Mouse (Mus musculus): ENCODE measurements around the gene Ppp2ca. TPM values are rescaled to one million over a fixed set of nuclear protein-coding genes. Genes with fewer than 3 reads are reported as not detected.
"Not testable (repeated sequence)": the region's sequence is repeated elsewhere in the genome, so short reads cannot be mapped to it uniquely, and the experiment has no call there.

Gene Ppp2ca
- polyA plus RNA-seq, 1 experiment from 2014 or later, result 143 TPM

GRCm38 (mm10) chr11:52124468-52124867 is 26.0 kb downstream of the Ppp2ca start:
- Histone ChIP-seq H3K9me3 (no peaks in the 10 kb centered on the region), H3K36me3 (peaks cover 57% of the 10 kb centered on the region), H3K4me1 (no peaks in the 10 kb centered on the region), H3K4me2 (replicated peaks) (no peak overlapping the region), H3K27ac (no peak overlapping the region), H3K27me3 (replicated peaks) (no peaks in the 10 kb centered on the region), H3K4me3 (no peak overlapping the region), H3K9ac (no peak overlapping the region)
- ATAC-seq (ENCODE audit: low FRiP score, low read depth), result no peak
- WGBS, result 93% methylated on average over 4 of the region's 4 CpGs

- Histone ChIP-seq H3K4me2 (replicated peaks) (no peak overlapping the region), H3K27me3 (replicated peaks) (no peaks in the 10 kb centered on the region), H3K4me3 (no peak overlapping the region), H3K4me1 (no peaks in the 10 kb centered on the region), H3K36me3 (peaks cover 33% of the 10 kb centered on the region), H3K9ac (no peak overlapping the region), H3K27ac (no peak overlapping the region), H3K9me3 (no peaks in the 10 kb centered on the region)
- WGBS, result 68% methylated on average over 3 of the region's 3 CpGs
- no peak for ATAC-seq (ENCODE audit: low FRiP score, low read depth)
Observed at GRCm38 (mm10) chr11:52127169-52127568, 28.7 kb downstream of the Ppp2ca start.

- ATAC-seq (ENCODE audit: low FRiP score, low read depth), result no peak
- H3K9me3 ChIP-seq, result no peaks in the 10 kb centered on the region
- no peak overlapping the region for H3K4me2 ChIP-seq (replicated peaks)
- H3K4me3 ChIP-seq, result no peak overlapping the region
- 80% methylated on average over 5 of the region's 5 CpGs for WGBS
- no peaks in the 10 kb centered on the region for H3K27me3 ChIP-seq (replicated peaks)
- no peak overlapping the region for H3K27ac ChIP-seq
- H3K9ac ChIP-seq, result no peak overlapping the region
- H3K36me3 ChIP-seq, result peaks cover 27% of the 10 kb centered on the region
- H3K4me1 ChIP-seq, result no peaks in the 10 kb centered on the region
Observed at GRCm38 (mm10) chr11:52127760-52128159, 29.3 kb downstream of the Ppp2ca start.

GRCm38 (mm10) chr11:52128316-52129061 is 30.0 kb downstream of the Ppp2ca start:
- Histone ChIP-seq H3K27ac (no peak overlapping the region), H3K4me1 (no peaks in the 10 kb centered on the region), H3K9me3 (no peaks in the 10 kb centered on the region), H3K4me2 (replicated peaks) (no peak overlapping the region), H3K9ac (no peak overlapping the region), H3K4me3 (no peak overlapping the region), H3K27me3 (replicated peaks) (no peaks in the 10 kb centered on the region), H3K36me3 (peaks cover 22% of the 10 kb centered on the region)
- ATAC-seq (ENCODE audit: low FRiP score, low read depth), result no peak
- WGBS, result 67% methylated on average over 5 of the region's 5 CpGs

- Histone ChIP-seq H3K36me3 (peaks cover 16% of the 10 kb centered on the region), H3K27me3 (replicated peaks) (no peaks in the 10 kb centered on the region), H3K9ac (no peak overlapping the region), H3K9me3 (no peaks in the 10 kb centered on the region), H3K4me3 (no peak overlapping the region), H3K27ac (no peak overlapping the region), H3K4me2 (replicated peaks) (no peak overlapping the region), H3K4me1 (no peaks in the 10 kb centered on the region)
- ATAC-seq (ENCODE audit: low FRiP score, low read depth), result no peak
- 36% methylated on average over 3 of the region's 3 CpGs for WGBS
Observed at GRCm38 (mm10) chr11:52129171-52129570, 30.7 kb downstream of the Ppp2ca start.

GRCm38 (mm10) chr11:52129621-52130450 is 31.4 kb downstream of the Ppp2ca start:
- Histone ChIP-seq H3K4me2 (replicated peaks) (no peak overlapping the region), H3K36me3 (peaks cover 10% of the 10 kb centered on the region), H3K4me1 (no peaks in the 10 kb centered on the region), H3K9me3 (no peaks in the 10 kb centered on the region), H3K4me3 (no peak overlapping the region), H3K27ac (no peak overlapping the region), H3K27me3 (replicated peaks) (no peaks in the 10 kb centered on the region), H3K9ac (no peak overlapping the region)
- 79% methylated on average over 10 of the region's 10 CpGs for WGBS
- no peak for ATAC-seq (ENCODE audit: low FRiP score, low read depth)

- ATAC-seq (ENCODE audit: low FRiP score, low read depth), result no peak
- H3K4me3 ChIP-seq, result no peak overlapping the region
- no peak overlapping the region for H3K27ac ChIP-seq
- H3K4me2 ChIP-seq (replicated peaks), result no peak overlapping the region
- H3K36me3 ChIP-seq, result peaks cover 3% of the 10 kb centered on the region; the same call in 1 of the 2 replicates
- H3K9me3 ChIP-seq, result peaks cover 4% of the 10 kb centered on the region
- no peaks in the 10 kb centered on the region for H3K27me3 ChIP-seq (replicated peaks)
- WGBS, result 83% methylated on average over 7 of the region's 7 CpGs
- no peak overlapping the region for H3K9ac ChIP-seq
- no peaks in the 10 kb centered on the region for H3K4me1 ChIP-seq
Observed at GRCm38 (mm10) chr11:52130451-52131068, 32.1 kb downstream of the Ppp2ca start.

GRCm38 (mm10) chr11:52143675-52144074 is 45.2 kb downstream of the Ppp2ca start:
- H3K4me2 ChIP-seq (replicated peaks); H3K27me3 ChIP-seq (replicated peaks); H3K27ac ChIP-seq; H3K4me3 ChIP-seq; H3K9ac ChIP-seq; H3K4me1 ChIP-seq; H3K9me3 ChIP-seq; H3K36me3 ChIP-seq; ATAC-seq (ENCODE audit: low FRiP score, low read depth): not testable (repeated sequence)
- WGBS, result 46% methylated on average over 4 of the region's 4 CpGs

GRCm38 (mm10) chr11:52145428-52145827 is 46.9 kb downstream of the Ppp2ca start, which contains the start of gene Olfr1373:
TSS of gene Olfr1373 (minus strand) at chr11:52145528.
- not testable (repeated sequence) for H3K27ac ChIP-seq; H3K4me1 ChIP-seq; H3K4me3 ChIP-seq; H3K9ac ChIP-seq; H3K9me3 ChIP-seq; H3K4me2 ChIP-seq (replicated peaks); H3K27me3 ChIP-seq (replicated peaks); ATAC-seq (ENCODE audit: low FRiP score, low read depth); H3K36me3 ChIP-seq
- WGBS, result 75% methylated on average over 1 of the region's 1 CpGs

GRCm38 (mm10) chr11:52163926-52164325 is 65.4 kb downstream of the Ppp2ca start:
- 31% methylated on average over 10 of the region's 10 CpGs for WGBS
- Histone ChIP-seq H3K9me3 (no peaks in the 10 kb centered on the region), H3K4me1 (no peaks in the 10 kb centered on the region; the same call in 1 of the 2 replicates)

GRCm38 (mm10) chr11:52167126-52167525 is 68.6 kb downstream of the Ppp2ca start:
- WGBS, result under 1% methylated on average over 21 of the region's 21 CpGs
- no peak overlapping the region for H3K9ac ChIP-seq
- H3K27ac ChIP-seq, result no peak overlapping the region
- H3K4me2 ChIP-seq (replicated peaks), result 0 out of 2 replicates have a peak overlapping the region, but pooled peaks have one; percentile 20
- no peaks in the 10 kb centered on the region for H3K36me3 ChIP-seq
- H3K4me3 ChIP-seq, result no peak overlapping the region
- ATAC-seq (ENCODE audit: low FRiP score, low read depth), result no peak
- no peaks in the 10 kb centered on the region; the same call in 1 of the 2 replicates for H3K4me1 ChIP-seq
- H3K9me3 ChIP-seq, result no peaks in the 10 kb centered on the region
- H3K27me3 ChIP-seq (replicated peaks), result peaks cover 34% of the 10 kb centered on the region

More at GRCm38 (mm10) chr11:52163926-52164325, 65.4 kb downstream of the Ppp2ca start:
- Histone ChIP-seq H3K27ac (no peak overlapping the region), H3K9ac (no peak overlapping the region), H3K27me3 (replicated peaks) (peaks cover 29% of the 10 kb centered on the region), H3K4me3 (no peak overlapping the region), H3K36me3 (no peaks in the 10 kb centered on the region), H3K4me2 (replicated peaks) (no peak overlapping the region)
- ATAC-seq (ENCODE audit: low FRiP score, low read depth), result no peak

GRCm38 (mm10) chr11:52167901-52168302 is 69.4 kb downstream of the Ppp2ca start:
- Histone ChIP-seq H3K27me3 (replicated peaks) (peaks cover 34% of the 10 kb centered on the region), H3K9ac (0 out of 2 replicates have a peak overlapping the region, but pooled peaks have one; percentile 26), H3K4me3 (peak overlapping the region; percentile 37), H3K4me2 (replicated peaks) (peak overlapping the region; percentile 68)
- not testable (repeated sequence) for H3K4me1 ChIP-seq, H3K36me3 ChIP-seq, H3K9me3 ChIP-seq, H3K27ac ChIP-seq
- WGBS, result 2% methylated on average over 41 of the region's 42 CpGs
- 0 out of 2 replicates have a peak, but pooled peaks have one; percentile 21 for ATAC-seq (ENCODE audit: low FRiP score, low read depth)
